Mouse (Mus musculus) lung, postnatal 0 days (tissue): Measurements from ENCODE around the gene Dixdc1.

Source experiments
- CTCF ChIP-seq: IDR thresholded peaks from 2 replicates; pipeline ENCODE4 v1.5.1; 2016; ENCODE audit warnings: antibody characterized with exemption, mild to moderate bottlenecking
- EP300 ChIP-seq: IDR thresholded peaks from 2 replicates; pipeline ENCODE4 v1.6.1; 2016; ENCODE audit warnings: antibody characterized with exemption, mild to moderate bottlenecking, control low read depth

DNA sequence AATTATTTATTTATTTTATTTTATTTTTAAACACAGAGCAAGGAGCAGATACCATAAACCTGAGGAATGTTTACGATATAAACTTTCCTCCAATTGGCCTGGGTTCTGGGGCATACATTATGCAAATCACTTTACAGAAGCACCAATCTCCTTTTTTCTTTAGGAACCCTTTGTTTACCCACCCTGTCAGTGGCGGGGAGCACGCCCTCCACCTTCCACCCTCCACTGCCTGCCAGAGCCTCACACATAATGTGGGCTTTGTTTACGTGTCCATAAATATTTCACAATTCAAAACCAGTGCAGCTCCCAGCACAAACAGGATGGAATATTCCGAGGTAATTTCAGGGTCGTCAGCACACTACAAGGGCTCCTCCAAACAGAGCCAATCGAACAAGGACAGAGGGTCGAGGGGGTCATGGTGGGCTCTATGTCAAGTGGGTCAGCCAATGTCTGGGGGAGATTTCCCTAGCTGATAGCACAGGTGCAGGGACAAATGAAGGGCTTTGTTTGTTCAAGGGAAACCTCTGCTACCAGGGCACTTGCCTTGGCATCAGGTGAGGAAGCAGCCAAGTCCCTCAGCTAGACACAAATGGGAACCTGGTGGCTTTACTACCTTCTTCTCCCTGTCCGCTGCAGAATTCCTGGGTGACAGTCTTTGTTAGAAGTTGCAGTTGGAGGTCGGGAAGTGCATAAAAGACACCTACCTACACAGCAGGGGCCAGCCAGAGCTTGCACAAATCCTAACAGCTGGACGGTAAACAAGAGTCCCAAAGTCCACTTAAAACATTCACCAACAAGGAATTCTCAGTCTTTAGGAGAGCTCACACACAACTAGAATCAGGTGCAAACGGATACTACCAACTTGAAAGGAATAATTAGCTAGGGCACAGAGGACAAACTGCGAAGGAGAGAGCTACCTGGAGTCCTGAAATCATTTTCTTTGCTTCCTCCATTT is 46.4 kb downstream of the Dixdc1 start:
- TF ChIP-seq CTCF (no peak), EP300 (0 out of 2 replicates have a peak, but pooled peaks have one; percentile 13)
